Mouse (Mus musculus): Measurements from ENCODE around the gene Sec22a. TPM values are rescaled to one million over a fixed set of nuclear protein-coding genes. Genes with fewer than 3 reads are reported as not detected.

Sec22a gene
- total RNA-seq (2012; rRNA removed) = 16.7 and 23.5 TPM in 2 replicates

DNA sequence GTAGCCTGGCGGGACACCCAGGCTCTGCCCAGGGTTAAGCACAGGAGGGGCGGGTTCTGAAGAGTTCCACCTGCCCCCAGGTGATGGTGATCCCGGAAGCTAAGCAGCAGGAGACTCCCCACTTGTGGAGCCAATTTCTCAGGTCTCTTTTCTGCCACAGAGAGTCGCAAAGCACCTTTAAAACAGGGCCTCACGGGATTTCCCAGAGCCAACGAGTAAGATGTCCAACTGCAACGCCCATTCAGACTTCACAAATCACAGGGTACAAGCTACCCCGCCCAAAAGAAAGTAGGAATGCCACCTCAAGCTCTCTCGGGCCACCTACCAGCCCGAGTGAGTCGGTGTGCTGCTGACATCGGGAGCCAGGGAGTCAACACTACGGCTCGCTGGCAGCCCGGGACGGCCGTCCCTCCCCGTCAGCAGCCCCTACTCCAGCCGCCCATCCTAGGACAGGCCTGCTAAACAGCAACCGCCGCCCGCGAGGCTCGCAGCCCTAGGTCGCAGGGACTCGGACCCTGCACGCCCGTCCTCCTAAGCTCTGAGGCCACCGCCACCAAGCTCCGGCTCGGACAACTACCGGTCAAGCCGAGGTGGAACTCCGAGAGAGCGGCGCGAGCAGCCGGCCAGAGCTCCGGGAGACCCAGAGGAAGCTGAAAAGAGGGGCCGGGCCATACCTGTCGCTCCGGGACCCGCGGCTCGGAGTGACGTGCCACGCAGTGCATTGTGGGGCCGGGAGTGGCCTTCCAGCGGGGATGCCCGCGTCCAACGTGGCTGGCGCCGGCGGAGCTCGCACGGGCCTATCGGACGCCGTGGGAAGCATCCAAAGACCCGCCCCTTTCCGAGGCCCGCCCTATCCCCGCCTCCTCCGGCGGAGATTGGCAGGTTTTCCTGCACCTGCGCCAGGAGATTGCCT, at the start of gene Sec22a:
TSS of gene Sec22a (minus strand) at position 769 of the 913 bp plus-strand sequence.
- Histone ChIP-seq H3K4me1 (ENCODE audit: control insufficient read depth in 2 of 2, insufficient read depth in 2 of 2, low read length in 2 of 2, poor library complexity in 1 of 2) (peaks cover 0 to 3% of the 10 kb centered on the region in 2 experiments; a peak in 1 of 4 replicates), H3K9ac (ENCODE audit: insufficient read depth, low read depth, low read length, poor library complexity, severe bottlenecking) (peak within 1 kb of the TSS; percentile 95), H3K4me3 (ENCODE audit: insufficient read depth in 1 of 2, low read depth in 1 of 2, low read length in 2 of 2, poor library complexity in 1 of 2, severe bottlenecking in 1 of 2) (peak within 1 kb of the TSS; percentile 97 to 98), H3K27ac (ENCODE audit: insufficient read depth, low read depth, low read length, poor library complexity, severe bottlenecking) (peak within 1 kb of the TSS; percentile 65; the same call in 1 of the 2 replicates), H3K36me3 (ENCODE audit: control insufficient read depth, insufficient read depth, low read length, poor library complexity, severe bottlenecking) (peaks cover 3% of the 10 kb centered on the region; the same call in 1 of the 2 replicates), H3K9me3 (ENCODE audit: control insufficient read depth, insufficient read depth, low read depth, low read length) (no peaks in the 10 kb centered on the region)
- in situ Hi-C loops (cut with MboI; ENCODE audit: low sequenced_read_pairs in 2 of 2, unreplicated experiment in 2 of 2) = no loop called here
- DNase-seq (ENCODE audit: low read depth, low spot score) = peak; percentile 89
- TF ChIP-seq HCFC1 (IDR thresholded peaks at IDR 0.05; ENCODE audit: borderline replicate concordance, insufficient read depth, low read length) = 0 out of 2 replicates have a peak, but pooled peaks have one; percentile 31
- no peak for TF ChIP-seq ZNF384 (IDR thresholded peaks at IDR 0.05; ENCODE audit: low read depth, low read length)

GRCm38 (mm10) chr16:35406706-35407105, 43.0 kb upstream of the Sec22a start:
- TF ChIP-seq ZNF384 (IDR thresholded peaks at IDR 0.05; ENCODE audit: low read depth, low read length) (no peak), CHD2 (IDR thresholded peaks at IDR 0.05; ENCODE audit: low read depth, low read length) (no peak), MAFK (IDR thresholded peaks at IDR 0.05; ENCODE audit: insufficient read depth, low read depth, low read length) (no peak), HCFC1 (IDR thresholded peaks at IDR 0.05; ENCODE audit: borderline replicate concordance, insufficient read depth, low read length) (no peak), ZC3H11A (IDR thresholded peaks at IDR 0.05; ENCODE audit: borderline replicate concordance, low read depth, low read length) (no peak)
- in situ Hi-C loops (cut with MboI; ENCODE audit: low sequenced_read_pairs in 2 of 2, unreplicated experiment in 2 of 2) = no loop called here
- Histone ChIP-seq H3K27ac (ENCODE audit: insufficient read depth, low read depth, low read length, poor library complexity, severe bottlenecking) (no peak overlapping the region), H3K4me1 (ENCODE audit: control insufficient read depth in 2 of 2, insufficient read depth in 2 of 2, low read length in 2 of 2, poor library complexity in 1 of 2) (peaks cover 0 to 7% of the 10 kb centered on the region in 2 experiments; a peak in 2 of 4 replicates), H3K4me3 (ENCODE audit: insufficient read depth in 1 of 2, low read depth in 1 of 2, low read length in 2 of 2, poor library complexity in 1 of 2, severe bottlenecking in 1 of 2) (no peak overlapping the region), H3K36me3 (ENCODE audit: control insufficient read depth, insufficient read depth, low read length, poor library complexity, severe bottlenecking) (peaks cover 17% of the 10 kb centered on the region), H3K9me3 (ENCODE audit: control insufficient read depth, insufficient read depth, low read depth, low read length) (no peaks in the 10 kb centered on the region), H3K9ac (ENCODE audit: insufficient read depth, low read depth, low read length, poor library complexity, severe bottlenecking) (no peak overlapping the region)
- no peak for DNase-seq (ENCODE audit: low read depth, low spot score)

DNA sequence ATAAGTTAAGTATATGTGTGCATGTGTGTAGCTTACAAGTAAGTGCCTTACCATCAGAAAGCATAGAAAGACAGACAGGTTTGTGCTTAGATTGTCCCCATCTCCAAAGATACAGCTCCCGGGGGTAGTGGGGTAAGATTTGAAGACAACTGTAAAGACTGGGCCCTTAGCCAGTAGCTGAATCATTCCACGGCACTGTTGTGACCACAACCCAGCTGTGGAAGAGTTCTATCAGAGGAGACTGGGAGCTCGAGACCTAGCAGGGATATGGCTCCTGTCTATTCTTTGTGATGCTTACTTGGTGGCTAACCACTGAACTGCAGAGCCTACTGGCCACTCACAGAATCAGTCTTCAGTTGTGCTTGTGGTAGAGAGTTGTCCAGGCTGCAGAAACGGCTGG, 42.4 kb upstream of the Sec22a start:
- no peak overlapping the region for H3K9ac ChIP-seq (ENCODE audit: insufficient read depth, low read depth, low read length, poor library complexity, severe bottlenecking)

DNA sequence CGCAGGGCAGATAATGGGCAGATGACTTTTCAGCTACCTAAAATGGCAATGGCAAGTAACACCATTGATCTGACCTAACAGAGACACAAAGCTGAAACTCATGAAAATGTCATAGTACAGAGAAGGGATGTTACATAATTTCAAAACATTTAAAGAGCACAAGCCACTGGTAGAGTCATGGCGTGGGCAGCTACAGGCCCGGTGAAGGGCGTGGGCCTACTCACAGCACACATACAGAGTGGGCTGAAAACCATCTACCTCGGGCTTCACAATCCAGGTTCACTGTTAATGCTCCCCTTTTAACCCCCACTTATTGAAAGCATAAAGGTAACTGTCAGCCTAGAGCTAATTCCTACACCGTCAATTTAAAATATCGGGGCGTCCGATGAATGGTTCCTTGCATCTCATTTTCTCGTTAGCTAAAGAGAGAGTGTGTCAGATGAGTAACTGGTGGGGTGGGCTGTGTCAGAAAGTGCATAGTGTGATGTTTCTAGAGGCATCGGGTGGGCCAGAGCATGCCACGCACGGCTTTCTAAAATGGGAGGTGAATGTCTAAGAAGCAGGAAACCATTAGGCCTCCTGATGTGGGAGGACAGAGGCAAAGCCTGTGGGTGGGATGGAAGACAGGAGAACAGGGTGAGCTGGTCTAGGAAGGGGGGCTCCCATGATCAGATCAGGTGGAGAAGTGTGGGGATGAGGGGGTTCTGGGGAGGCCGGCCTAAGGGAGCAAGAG, 41.8 kb upstream of the Sec22a start:
- Histone ChIP-seq H3K4me1 (ENCODE audit: control insufficient read depth in 2 of 2, insufficient read depth in 2 of 2, low read length in 2 of 2, poor library complexity in 1 of 2) (peaks cover 0 to 7% of the 10 kb centered on the region in 2 experiments; a peak in 2 of 4 replicates), H3K9ac (ENCODE audit: insufficient read depth, low read depth, low read length, poor library complexity, severe bottlenecking) (no peak overlapping the region), H3K9me3 (ENCODE audit: control insufficient read depth, insufficient read depth, low read depth, low read length) (no peaks in the 10 kb centered on the region), H3K4me3 (ENCODE audit: insufficient read depth in 1 of 2, low read depth in 1 of 2, low read length in 2 of 2, poor library complexity in 1 of 2, severe bottlenecking in 1 of 2) (no peak overlapping the region), H3K36me3 (ENCODE audit: control insufficient read depth, insufficient read depth, low read length, poor library complexity, severe bottlenecking) (peaks cover 11% of the 10 kb centered on the region), H3K27ac (ENCODE audit: insufficient read depth, low read depth, low read length, poor library complexity, severe bottlenecking) (no peak overlapping the region)
- in situ Hi-C loops (cut with MboI; ENCODE audit: low sequenced_read_pairs in 2 of 2, unreplicated experiment in 2 of 2) = no loop called here
- no peak for TF ChIP-seq ZNF384 (IDR thresholded peaks at IDR 0.05; ENCODE audit: low read depth, low read length)
- no peak for TF ChIP-seq CHD2 (IDR thresholded peaks at IDR 0.05; ENCODE audit: low read depth, low read length)
- no peak for TF ChIP-seq ZC3H11A (IDR thresholded peaks at IDR 0.05; ENCODE audit: borderline replicate concordance, low read depth, low read length)
- TF ChIP-seq MAFK (IDR thresholded peaks at IDR 0.05; ENCODE audit: insufficient read depth, low read depth, low read length) = no peak
- TF ChIP-seq HCFC1 (IDR thresholded peaks at IDR 0.05; ENCODE audit: borderline replicate concordance, insufficient read depth, low read length) = no peak
- no peak for DNase-seq (ENCODE audit: low read depth, low spot score)

More for the DNA sequence above, 42.4 kb upstream of the Sec22a start:
- DNase-seq (ENCODE audit: low read depth, low spot score) = no peak
- H3K4me1 ChIP-seq (ENCODE audit: control insufficient read depth in 2 of 2, insufficient read depth in 2 of 2, low read length in 2 of 2, poor library complexity in 1 of 2) = peaks cover 0 to 7% of the 10 kb centered on the region in 2 experiments; a peak in 2 of 4 replicates
- in situ Hi-C loops (cut with MboI; ENCODE audit: low sequenced_read_pairs in 2 of 2, unreplicated experiment in 2 of 2) = no loop called here
- H3K4me3 ChIP-seq (ENCODE audit: insufficient read depth in 1 of 2, low read depth in 1 of 2, low read length in 2 of 2, poor library complexity in 1 of 2, severe bottlenecking in 1 of 2) = no peak overlapping the region
- no peak for TF ChIP-seq CHD2 (IDR thresholded peaks at IDR 0.05; ENCODE audit: low read depth, low read length)
- TF ChIP-seq HCFC1 (IDR thresholded peaks at IDR 0.05; ENCODE audit: borderline replicate concordance, insufficient read depth, low read length) = no peak
- no peak for TF ChIP-seq ZC3H11A (IDR thresholded peaks at IDR 0.05; ENCODE audit: borderline replicate concordance, low read depth, low read length)
- TF ChIP-seq ZNF384 (IDR thresholded peaks at IDR 0.05; ENCODE audit: low read depth, low read length) = no peak
- no peak for TF ChIP-seq MAFK (IDR thresholded peaks at IDR 0.05; ENCODE audit: insufficient read depth, low read depth, low read length)
- H3K36me3 ChIP-seq (ENCODE audit: control insufficient read depth, insufficient read depth, low read length, poor library complexity, severe bottlenecking) = peaks cover 17% of the 10 kb centered on the region
- H3K27ac ChIP-seq (ENCODE audit: insufficient read depth, low read depth, low read length, poor library complexity, severe bottlenecking) = no peak overlapping the region
- no peaks in the 10 kb centered on the region for H3K9me3 ChIP-seq (ENCODE audit: control insufficient read depth, insufficient read depth, low read depth, low read length)
